Mouse (Mus musculus) adrenal gland, postnatal 10 days (tissue): ENCODE data around the gene Kir3dl1. TPM values are rescaled to one million over a fixed set of nuclear protein-coding genes. Genes with fewer than 3 reads are reported as not detected.
"Not testable (repeated sequence)": the region's sequence is repeated elsewhere in the genome, so short reads cannot be mapped to it uniquely, and the experiment has no call there.

Experiments
- DNase-seq: peaks from one replicate; pipeline ENCODE4 v3.0.0; 2021; ENCODE audit warnings: mixed read lengths
- long read RNA-seq, 2 experiments: library from polyadenylated mRNA; stranded (forward); transcript quantifications; one replicate each; pipeline ENCODE4 v2.0.0; 2021
- total RNA-seq, 2 experiments: library from RNA; stranded (reverse); gene quantifications; 2 replicates each; pipeline ENCODE4 v1.2.3; 2021

Gene Kir3dl1
- not detected for total RNA-seq
- long read RNA-seq, experiment 1, result 0 reads
- long read RNA-seq, experiment 2, result 0 reads

DNA sequence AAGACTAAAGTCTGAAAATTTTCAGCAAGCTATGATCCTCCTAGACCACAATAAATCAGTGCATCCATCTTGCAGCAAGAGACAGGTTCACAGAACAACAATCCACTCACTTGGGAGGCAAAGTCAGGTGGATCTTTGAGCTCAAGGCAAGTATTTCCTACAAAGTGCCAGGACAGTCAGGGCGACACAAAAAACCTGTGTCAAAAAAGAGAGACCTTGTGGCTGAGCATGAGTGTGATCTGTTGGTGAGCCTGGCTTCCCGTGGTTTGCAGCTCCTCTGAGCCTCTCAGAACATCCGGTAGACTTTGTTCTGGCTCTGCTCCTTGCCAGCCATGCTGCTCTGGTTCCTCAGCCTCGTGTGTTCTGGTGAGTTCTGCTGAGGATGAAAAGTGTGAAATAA, at the start of gene Kir3dl1:
Gene Kir3dl1 (plus strand): TSS at position 301 of the 400 bp plus-strand sequence.
- DNase-seq, result not testable (repeated sequence)

DNA sequence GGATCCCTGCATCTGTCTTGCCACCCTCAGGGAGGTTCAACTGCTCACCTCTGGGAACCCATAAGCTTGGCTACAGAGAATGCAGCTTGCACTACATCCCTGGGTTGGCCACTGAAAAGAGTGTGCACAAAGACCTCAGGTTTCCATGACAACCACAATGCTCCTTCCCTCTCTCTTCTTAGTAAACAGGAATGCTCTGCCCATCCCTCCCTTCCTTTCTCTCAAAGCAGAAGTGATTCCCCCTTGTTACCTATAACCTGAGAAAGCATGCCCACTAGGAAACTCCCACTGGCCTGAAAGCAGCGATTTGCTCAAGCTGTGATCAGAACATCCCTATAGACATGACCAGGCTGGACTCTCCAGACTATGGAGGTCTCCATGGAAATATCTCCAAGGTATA, 26.2 kb downstream of the Kir3dl1 start, which contains the start of gene Kir3dl2:
Gene Kir3dl2 (minus strand): TSS at position 101 of the 400 bp plus-strand sequence.
- DNase-seq, result not testable (repeated sequence)

DNA sequence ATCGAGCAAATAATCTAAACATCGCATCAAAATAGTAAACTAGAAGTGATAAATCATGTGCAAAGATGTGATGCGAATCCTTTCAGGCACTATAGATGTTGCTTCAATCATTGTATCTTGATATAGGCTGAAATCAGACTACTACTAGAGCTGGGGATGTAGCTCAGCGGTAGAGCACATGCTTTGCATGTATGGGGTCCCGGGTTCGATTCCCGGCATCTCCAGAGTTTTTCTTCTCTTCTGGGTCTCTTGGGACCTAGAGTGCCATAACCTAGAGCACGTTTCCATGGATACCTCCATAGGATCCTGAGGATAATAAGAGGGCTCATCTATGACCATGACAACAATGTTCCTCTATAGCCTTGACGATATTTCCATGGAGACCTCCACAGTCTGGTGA, 51.3 kb downstream of the Kir3dl1 start:
- DNase-seq, result not testable (repeated sequence)

Other genes with a start within 250 kb of the Kir3dl1 start
- 100 to 1,000 TPM; 151 to 189 TPM for gene Bex3, start 247.7 kb upstream of the Kir3dl1 start, total RNA-seq
- not detected for gene Kir3dl2, start 26.1 kb downstream of the Kir3dl1 start, total RNA-seq
- gene Tceal3, start 72.8 kb downstream of the Kir3dl1 start, total RNA-seq, result 10 to 100 TPM; 22.3 to 30.4 TPM
- gene Tceal1, start 190.0 kb downstream of the Kir3dl1 start, total RNA-seq, result 1 to 10 TPM; 6.4 to 6.9 TPM
- gene Morf4l2, start 225.7 kb downstream of the Kir3dl1 start, total RNA-seq, result 100 to 1,000 TPM; 226 to 278 TPM